Mouse (Mus musculus) MEL (cell line): Measurements from ENCODE around the gene Llph. TPM values are rescaled to one million over a fixed set of nuclear protein-coding genes. Genes with fewer than 3 reads are reported as not detected.

Source experiments
- DNase-seq: peaks from one replicate; pipeline ENCODE4 v3.0.0; 2011; ENCODE audit warnings: low read depth, low spot score
- H3K27ac ChIP-seq: 2 replicates; pipeline ENCODE4 v1.5.1; 2012; ENCODE audit warnings: low read depth, mild to moderate bottlenecking, control low read depth, low read length, moderate library complexity; ENCODE audit not compliant: control insufficient read depth
- H3K27me3 ChIP-seq, 2 experiments: fragments of 150-350 bp in 1 of 2; sonication (generic) in 1 of 2; 2 replicates each; pipeline ENCODE4 v1.6.1; 2012; ENCODE audit warnings: low read length in 2 of 2, mild to moderate bottlenecking in 2 of 2, improper control_type of control experiment in 1 of 2, moderate library complexity in 1 of 2; ENCODE audit not compliant: insufficient read depth in 2 of 2, control insufficient read depth in 1 of 2
- H3K36me3 ChIP-seq, 2 experiments: 2 replicates each; pipeline ENCODE4 v1.6.1; 2012 to 2014; ENCODE audit warnings: low read length in 2 of 2, improper control_type of control experiment in 1 of 2, inconsistent platforms in 1 of 2, mild to moderate bottlenecking in 1 of 2; ENCODE audit not compliant: insufficient read depth in 2 of 2, control insufficient read depth in 1 of 2
- H3K4me1 ChIP-seq, 2 experiments: fragments of 150-350 bp in 1 of 2; sonication (generic) in 1 of 2; 2 replicates each; pipeline ENCODE4 v1.6.1; 2012; ENCODE audit warnings: low read length in 2 of 2, improper control_type of control experiment in 1 of 2, mild to moderate bottlenecking in 1 of 2; ENCODE audit not compliant: insufficient read depth in 2 of 2, control insufficient read depth in 1 of 2
- H3K4me3 ChIP-seq, 2 experiments: fragments of 150-350 bp in 1 of 2; sonication (generic) in 1 of 2; 2 replicates each; pipeline ENCODE4 v1.5.1; 2012; ENCODE audit warnings: low read depth in 2 of 2, low read length in 2 of 2, mild to moderate bottlenecking in 2 of 2, moderate library complexity in 2 of 2, control low read depth in 1 of 2, improper control_type of control experiment in 1 of 2; ENCODE audit not compliant: control insufficient read depth in 1 of 2, insufficient read depth in 1 of 2
- H3K79me2 ChIP-seq: 2 replicates; pipeline ENCODE4 v1.6.1; 2012; ENCODE audit warnings: mild to moderate bottlenecking, low read length, moderate library complexity; ENCODE audit not compliant: control insufficient read depth, poor library complexity, insufficient read depth
- H3K9ac ChIP-seq: 2 replicates; pipeline ENCODE4 v1.6.1; 2012; ENCODE audit warnings: low read depth, mild to moderate bottlenecking, control low read depth, low read length, moderate library complexity; ENCODE audit not compliant: control insufficient read depth, poor library complexity, severe bottlenecking
- H3K9me3 ChIP-seq: fragments of 150-350 bp; sonication (generic); replicated peaks from 2 replicates; pipeline ENCODE4 v1.6.1; 2012; ENCODE audit warnings: mild to moderate bottlenecking, low read length, improper control_type of control experiment, moderate library complexity; ENCODE audit not compliant: insufficient read depth
- BHLHE40 ChIP-seq: IDR thresholded peaks from 2 replicates; pipeline ENCODE4 v1.6.1; 2012; ENCODE audit warnings: low read depth, mild to moderate bottlenecking, inconsistent platforms, low read length, improper control_type of control experiment, borderline replicate concordance
- CHD1 ChIP-seq: IDR thresholded peaks from 2 replicates; pipeline ENCODE4 v1.6.1; 2012; ENCODE audit warnings: low read depth, mild to moderate bottlenecking, inconsistent platforms, low read length, improper control_type of control experiment
- CHD2 ChIP-seq: IDR thresholded peaks from 2 replicates; pipeline ENCODE4 v1.6.1; 2011; ENCODE audit warnings: low read length, improper control_type of control experiment
- ETS1 ChIP-seq: IDR thresholded peaks from 2 replicates; pipeline ENCODE4 v1.6.1; 2012; ENCODE audit warnings: low read depth, mild to moderate bottlenecking, inconsistent platforms, low read length, improper control_type of control experiment, moderate library complexity
- GABPA ChIP-seq: IDR thresholded peaks from 2 replicates; pipeline ENCODE4 v1.6.1; 2012; ENCODE audit warnings: low read depth, mild to moderate bottlenecking, inconsistent platforms, low read length, improper control_type of control experiment, moderate library complexity
- GATA1 ChIP-seq: IDR thresholded peaks from 2 replicates; pipeline ENCODE4 v1.6.1; 2011; ENCODE audit warnings: low read depth, low read length, improper control_type of control experiment
- HCFC1 ChIP-seq: IDR thresholded peaks from 2 replicates; pipeline ENCODE4 v1.6.1; 2012; ENCODE audit warnings: low read depth, mild to moderate bottlenecking, inconsistent platforms, low read length, improper control_type of control experiment, moderate library complexity
- MAZ ChIP-seq: IDR thresholded peaks from 2 replicates; pipeline ENCODE4 v1.6.1; 2012; ENCODE audit warnings: low read depth, mild to moderate bottlenecking, inconsistent platforms, low read length, improper control_type of control experiment
- NELFE ChIP-seq: IDR thresholded peaks from 2 replicates; pipeline ENCODE4 v1.6.1; 2011; ENCODE audit warnings: low read depth, low read length, improper control_type of control experiment
- NRF1 ChIP-seq: IDR thresholded peaks from 2 replicates; pipeline ENCODE4 v1.6.1; 2014; ENCODE audit warnings: low read depth, mild to moderate bottlenecking, inconsistent platforms, low read length, improper control_type of control experiment, moderate library complexity; ENCODE audit not compliant: poor library complexity, insufficient read depth, severe bottlenecking
- RAD21 ChIP-seq: IDR thresholded peaks from 2 replicates; pipeline ENCODE4 v1.6.1; 2011; ENCODE audit warnings: mild to moderate bottlenecking, low read depth, low read length, improper control_type of control experiment
- SIN3A ChIP-seq: IDR thresholded peaks from 2 replicates; pipeline ENCODE4 v1.6.1; 2012; ENCODE audit warnings: low read length, improper control_type of control experiment, inconsistent platforms
- SMC3 ChIP-seq: IDR thresholded peaks from 2 replicates; pipeline ENCODE4 v1.6.1; 2011; ENCODE audit warnings: low read depth, low read length, improper control_type of control experiment
- TBP ChIP-seq: IDR thresholded peaks from 2 replicates; pipeline ENCODE4 v1.8.0; 2011; ENCODE audit warnings: low read depth, low read length, improper control_type of control experiment
- TCF12 ChIP-seq: IDR thresholded peaks from 2 replicates; pipeline ENCODE4 v1.6.1; 2014; ENCODE audit warnings: low read depth, mild to moderate bottlenecking, inconsistent platforms, low read length, improper control_type of control experiment, moderate library complexity
- USF1 ChIP-seq: IDR thresholded peaks from 2 replicates; pipeline ENCODE4 v1.6.1; 2014; ENCODE audit warnings: low read depth, mild to moderate bottlenecking, inconsistent platforms, low read length, improper control_type of control experiment, moderate library complexity
- ZKSCAN1 ChIP-seq: IDR thresholded peaks from 2 replicates; pipeline ENCODE4 v1.6.1; 2012; ENCODE audit warnings: low read depth, mild to moderate bottlenecking, inconsistent platforms, low read length, improper control_type of control experiment, moderate library complexity
- ZMIZ1 ChIP-seq: IDR thresholded peaks from 2 replicates; pipeline ENCODE4 v1.6.1; 2012; ENCODE audit warnings: low read depth, mild to moderate bottlenecking, inconsistent platforms, low read length, improper control_type of control experiment, moderate library complexity
- ZNF384 ChIP-seq: IDR thresholded peaks from 2 replicates; pipeline ENCODE4 v1.6.1; 2012; ENCODE audit warnings: low read depth, mild to moderate bottlenecking, inconsistent platforms, low read length, improper control_type of control experiment
- polyA plus RNA-seq, 2 experiments: library from polyadenylated mRNA; stranded (reverse) in 1 of 2; unstranded in 1 of 2; fragments of >175 nt in 1 of 2; fragments of >200 nt in 1 of 2; gene quantifications; 2 replicates each; pipeline versions ENCODE4 v1.2.1 to v1.2.4; 2012; ENCODE audit warnings: low replicate concordance in 2 of 2, low read depth in 1 of 2; ENCODE audit not compliant: insufficient read length in 2 of 2, insufficient read depth in 1 of 2, missing spikeins in 1 of 2
- total RNA-seq: library from RNA; depleted of rRNA; stranded (reverse); fragments of 300-350 nt; gene quantifications from 2 replicates; pipeline ENCODE4 v1.2.3, GENCODE M21; 2012; rRNA removed

Gene Llph
- total and polyA plus RNA-seq, 3 experiments: 97.5 to 243 TPM; not detected in 1

- no peak overlapping the region for H3K27ac ChIP-seq
- H3K4me1 ChIP-seq: peaks cover 0 to 14% of the 10 kb centered on the region in 2 experiments; a peak in 2 of 4 replicates
- H3K36me3 ChIP-seq: peaks cover 0 to 3% of the 10 kb centered on the region in 2 experiments; a peak in 1 of 4 replicates
- no peak for TF ChIP-seq SMC3
- no peak for TF ChIP-seq ETS1
- TF ChIP-seq TCF12: no peak
- no peak for TF ChIP-seq HCFC1
- TF ChIP-seq BHLHE40: no peak
- no peak for TF ChIP-seq NELFE
- no peak for TF ChIP-seq GATA1
- TF ChIP-seq SIN3A: no peak
- TF ChIP-seq USF1: no peak
- TF ChIP-seq ZMIZ1: no peak
- no peak for TF ChIP-seq MAZ
- no peak for TF ChIP-seq ZKSCAN1
- TF ChIP-seq CHD2: no peak
- no peak for TF ChIP-seq ZNF384
- no peak for TF ChIP-seq RAD21
- TF ChIP-seq TBP: no peak
- no peak for TF ChIP-seq GABPA
- TF ChIP-seq NRF1: no peak
- TF ChIP-seq CHD1: no peak
- H3K79me2 ChIP-seq: no peaks in the 10 kb centered on the region
- H3K9ac ChIP-seq: no peak overlapping the region
- no peak overlapping the region for H3K4me3 ChIP-seq
- peaks cover 1 to 3% of the 10 kb centered on the region in 2 experiments; a peak in 2 of 4 replicates for H3K27me3 ChIP-seq
- H3K9me3 ChIP-seq: no peaks in the 10 kb centered on the region
- no peak for DNase-seq
Observed at GRCm38 (mm10) chr10:120281700-120282099, 54.8 kb downstream of the Llph start.

Other genes with a start within 250 kb of the Llph start
- 10.2 and 12.8 TPM in 2 replicates for gene Helb, start 114.1 kb upstream of the Llph start, total RNA-seq
- gene Helb, start 114.1 kb upstream of the Llph start, polyA plus RNA-seq: 10 to 100 TPM; 18.5 to 78.3 TPM
- 47.3 and 52.5 TPM in 2 replicates for gene Tmbim4, start 25.5 kb upstream of the Llph start, total RNA-seq
- gene Tmbim4, start 25.5 kb upstream of the Llph start, polyA plus RNA-seq: 10 to 100 TPM in 1 of 2 experiments, not detected in 1; 80.3 TPM
- gene Irak3, start 24.9 kb upstream of the Llph start, total RNA-seq: not detected in 2 replicates
- gene Irak3, start 24.9 kb upstream of the Llph start, polyA plus RNA-seq: under 1 TPM in 1 of 2 experiments, not detected in 1; 0.47 TPM
- gene Hmga2, start 249.4 kb downstream of the Llph start, total RNA-seq: not detected in 2 replicates
- gene Hmga2, start 249.4 kb downstream of the Llph start, polyA plus RNA-seq: under 1 TPM in 1 of 2 experiments, not detected in 1; 0.15 TPM